Mouse (Mus musculus) embryo, embryonic 11 days (tissue): ENCODE data around the gene Klhl5.

ENCODE experiments used
- DNase-seq: peaks from one replicate; pipeline ENCODE4 v3.0.0-alpha.2; 2015

The Klhl5 gene

DNA sequence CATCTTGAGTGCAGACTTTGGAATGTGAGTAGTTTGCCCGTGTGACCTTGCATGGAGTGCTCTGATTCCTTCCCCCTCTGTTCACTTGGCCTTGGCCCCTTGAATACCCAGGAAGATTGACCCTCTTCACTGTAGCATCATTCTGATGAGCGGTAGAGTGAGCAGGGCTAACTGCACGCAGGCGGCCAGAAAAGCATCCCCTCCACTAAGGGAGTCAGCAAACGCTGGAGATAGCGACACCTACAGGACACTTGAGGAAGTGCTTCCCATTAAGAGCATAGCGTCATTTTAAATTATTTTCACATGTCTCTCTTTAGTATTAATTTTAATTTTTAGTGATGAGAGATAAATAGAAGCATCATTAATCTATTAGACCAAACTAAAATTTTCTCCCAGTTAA lies 106.0 kb downstream of the Klhl5 start:
- DNase-seq = peak; percentile 72
